Mouse (Mus musculus) CH12.LX (cell line): ENCODE results near the gene Celf2. TPM values are rescaled to one million over a fixed set of nuclear protein-coding genes. Genes with fewer than 3 reads are reported as not detected.

Source experiments
- DNase-seq: peaks from one replicate; pipeline ENCODE4 v3.0.0-alpha.2; 2013; ENCODE audit errors: extremely low read depth
- H3K27ac ChIP-seq: 2 replicates; pipeline ENCODE4 v1.5.1; 2012; ENCODE audit warnings: low read depth, mild to moderate bottlenecking, control low read depth, moderate library complexity; ENCODE audit not compliant: insufficient read depth
- H3K27me3 ChIP-seq: replicated peaks from 2 replicates; pipeline ENCODE3; 2012; ENCODE audit warnings: inconsistent platforms
- H3K36me3 ChIP-seq, 2 experiments: replicated peaks in 1 of 2; 2 replicates each; pipeline versions ENCODE3 to v1.6.1; 2012; ENCODE audit warnings: inconsistent platforms in 1 of 2, low read length in 1 of 2, mild to moderate bottlenecking in 1 of 2, mixed read lengths in 1 of 2, moderate library complexity in 1 of 2; ENCODE audit not compliant: control insufficient read depth in 1 of 2, insufficient read depth in 1 of 2
- H3K4me1 ChIP-seq, 2 experiments: 2 replicates each; pipeline ENCODE4 v1.6.1; 2012; ENCODE audit warnings: inconsistent platforms in 1 of 2, moderate library complexity in 1 of 2; ENCODE audit not compliant: insufficient read depth in 2 of 2, control insufficient read depth in 1 of 2
- H3K4me2 ChIP-seq: 2 replicates; pipeline ENCODE4 v1.6.1; 2012; ENCODE audit warnings: low read depth, mild to moderate bottlenecking, control low read depth; ENCODE audit not compliant: poor library complexity, insufficient read depth, severe bottlenecking
- H3K4me3 ChIP-seq, 3 experiments: fragments of 150-350 bp in 1 of 3; sonication (generic) in 1 of 3; replicated peaks in 1 of 3; 2 replicates each; pipeline versions ENCODE3 to v1.5.1; 2011 to 2012; ENCODE audit warnings: low read depth in 2 of 3, low read length in 2 of 3, mild to moderate bottlenecking in 2 of 3, moderate library complexity in 2 of 3, control low read depth in 1 of 3, improper control_type of control experiment in 1 of 3, inconsistent platforms in 1 of 3, mixed read lengths in 1 of 3; ENCODE audit not compliant: poor library complexity in 1 of 3
- H3K79me2 ChIP-seq: replicated peaks from 2 replicates; pipeline ENCODE4 v1.6.1; 2012; ENCODE audit warnings: mild to moderate bottlenecking, moderate library complexity; ENCODE audit not compliant: control insufficient read depth, poor library complexity, insufficient read depth, severe bottlenecking; ENCODE audit errors: extremely low read depth
- H3K9ac ChIP-seq: 2 replicates; pipeline ENCODE4 v1.6.1; 2012; ENCODE audit warnings: low read depth, mild to moderate bottlenecking, control low read depth, moderate library complexity; ENCODE audit not compliant: insufficient read depth
- H3K9me3 ChIP-seq: replicated peaks from 2 replicates; pipeline ENCODE3; 2012; ENCODE audit warnings: low read length, inconsistent platforms, mixed read lengths
- CHD1 ChIP-seq: IDR thresholded peaks from 2 replicates; pipeline ENCODE4 v1.6.1; 2012; ENCODE audit warnings: low read depth, low read length, improper control_type of control experiment, inconsistent platforms
- CTCF ChIP-seq, 2 experiments: IDR thresholded peaks in 1 of 2; conservative IDR thresholded peaks in 1 of 2; 2 replicates each; pipeline ENCODE4 v1.5.1; 2011 to 2012; ENCODE audit warnings: low read depth in 2 of 2, low read length in 2 of 2, improper control_type of control experiment in 1 of 2, inconsistent platforms in 1 of 2, mild to moderate bottlenecking in 1 of 2, moderate library complexity in 1 of 2
- E2F4 ChIP-seq: IDR thresholded peaks from 2 replicates; pipeline ENCODE4 v1.6.1; 2011; ENCODE audit warnings: low read depth, low read length, improper control_type of control experiment; ENCODE audit not compliant: insufficient replicate concordance
- ELF1 ChIP-seq: IDR thresholded peaks from 2 replicates; pipeline ENCODE4 v1.6.1; 2014; ENCODE audit warnings: low read depth, mild to moderate bottlenecking, inconsistent platforms, low read length, improper control_type of control experiment
- ETS1 ChIP-seq: conservative IDR thresholded peaks from 2 replicates; pipeline ENCODE4 v1.6.1; 2012; ENCODE audit warnings: low read depth, mild to moderate bottlenecking, inconsistent platforms, low read length, improper control_type of control experiment, moderate library complexity
- HCFC1 ChIP-seq: IDR thresholded peaks from 2 replicates; pipeline ENCODE4 v1.6.1; 2012; ENCODE audit warnings: low read depth, mild to moderate bottlenecking, inconsistent platforms, low read length, improper control_type of control experiment
- JUN ChIP-seq: IDR thresholded peaks from 2 replicates; pipeline ENCODE4 v1.6.1; 2011; ENCODE audit warnings: low read depth, mild to moderate bottlenecking, low read length, improper control_type of control experiment, moderate library complexity; ENCODE audit not compliant: insufficient read depth
- JUND ChIP-seq: conservative IDR thresholded peaks from 2 replicates; pipeline ENCODE4 v1.6.1; 2011; ENCODE audit warnings: low read depth, low read length, improper control_type of control experiment
- KAT2A ChIP-seq: IDR thresholded peaks from 2 replicates; pipeline ENCODE4 v1.6.1; 2012; ENCODE audit warnings: low read length, improper control_type of control experiment, inconsistent platforms; ENCODE audit not compliant: insufficient replicate concordance
- MAX ChIP-seq: IDR thresholded peaks from 2 replicates; pipeline ENCODE4 v1.6.1; 2011; ENCODE audit warnings: low read length, improper control_type of control experiment
- MAZ ChIP-seq: IDR thresholded peaks from 2 replicates; pipeline ENCODE4 v1.6.1; 2012; ENCODE audit warnings: low read depth, mild to moderate bottlenecking, inconsistent platforms, low read length, improper control_type of control experiment, moderate library complexity
- MEF2A ChIP-seq: IDR thresholded peaks from 2 replicates; pipeline ENCODE4 v1.6.1; 2014; ENCODE audit warnings: low read depth, mild to moderate bottlenecking, inconsistent platforms, low read length, improper control_type of control experiment, borderline replicate concordance
- MYC ChIP-seq: IDR thresholded peaks from 2 replicates; pipeline ENCODE4 v1.6.1; 2011; ENCODE audit warnings: low read depth, mild to moderate bottlenecking, improper control_type of control experiment, low read length
- NRF1 ChIP-seq: IDR thresholded peaks from 2 replicates; pipeline ENCODE4 v1.6.1; 2014; ENCODE audit warnings: low read depth, mild to moderate bottlenecking, inconsistent platforms, low read length, improper control_type of control experiment, moderate library complexity
- RAD21 ChIP-seq: IDR thresholded peaks from 2 replicates; pipeline ENCODE4 v1.6.1; 2011; ENCODE audit warnings: low read depth, mild to moderate bottlenecking, low read length, improper control_type of control experiment, moderate library complexity
- RCOR1 ChIP-seq: conservative IDR thresholded peaks from 2 replicates; pipeline ENCODE4 v1.6.1; 2012; ENCODE audit warnings: low read depth, mild to moderate bottlenecking, inconsistent platforms, low read length, improper control_type of control experiment
- SMC3 ChIP-seq: IDR thresholded peaks from 2 replicates; pipeline ENCODE4 v1.6.1; 2011; ENCODE audit warnings: low read depth, low read length, improper control_type of control experiment
- TBP ChIP-seq: conservative IDR thresholded peaks from 2 replicates; pipeline ENCODE4 v1.6.1; 2011; ENCODE audit warnings: low read depth, low read length, improper control_type of control experiment
- UBTF ChIP-seq: IDR thresholded peaks from 2 replicates; pipeline ENCODE4 v1.6.1; 2012; ENCODE audit warnings: low read depth, mild to moderate bottlenecking, inconsistent platforms, low read length, improper control_type of control experiment, moderate library complexity
- USF1 ChIP-seq: IDR thresholded peaks from 2 replicates; pipeline ENCODE4 v1.6.1; 2014; ENCODE audit warnings: low read depth, mild to moderate bottlenecking, inconsistent platforms, low read length, improper control_type of control experiment
- ZKSCAN1 ChIP-seq: IDR thresholded peaks from 2 replicates; pipeline ENCODE4 v1.6.1; 2012; ENCODE audit warnings: low read depth, inconsistent platforms, low read length, improper control_type of control experiment, borderline replicate concordance
- dilution Hi-C: fragments of 300-500 bp; cut with MboI; formaldehyde crosslinking; loops from 2 replicates; pipeline ENCODE4 v1.14.3; 2020; ENCODE audit warnings: low sequenced_read_pairs; ENCODE audit not compliant: extremely low pct_unique_long_range_greater_than_20kb, extremely low pct_ligation_motif_present
- in situ Hi-C: fragments of 300-500 bp; cut with MboI; formaldehyde crosslinking; loops from 3 replicates; pipeline ENCODE4 v1.14.3; 2019; ENCODE audit warnings: low sequenced_read_pairs, low pct_ligation_motif_present, low pct_unique_long_range_greater_than_20kb, mixed read lengths
- polyA plus RNA-seq: library from polyadenylated mRNA; unstranded; fragments of >175 nt; gene quantifications from 2 replicates; pipeline ENCODE4 v1.2.1, GENCODE M21; 2012; ENCODE audit warnings: low read depth; ENCODE audit not compliant: insufficient read length
- total RNA-seq, 2 experiments: library from RNA; depleted of rRNA; stranded (reverse); fragments of 300-350 nt in 1 of 2; fragments of >200 nt in 1 of 2; gene quantifications; 2 replicates each; pipeline ENCODE4 v1.2.3; 2012 to 2014

The Celf2 gene
- total and polyA plus RNA-seq, 3 experiments, result 51.0 to 143 (median 103) TPM

DNA sequence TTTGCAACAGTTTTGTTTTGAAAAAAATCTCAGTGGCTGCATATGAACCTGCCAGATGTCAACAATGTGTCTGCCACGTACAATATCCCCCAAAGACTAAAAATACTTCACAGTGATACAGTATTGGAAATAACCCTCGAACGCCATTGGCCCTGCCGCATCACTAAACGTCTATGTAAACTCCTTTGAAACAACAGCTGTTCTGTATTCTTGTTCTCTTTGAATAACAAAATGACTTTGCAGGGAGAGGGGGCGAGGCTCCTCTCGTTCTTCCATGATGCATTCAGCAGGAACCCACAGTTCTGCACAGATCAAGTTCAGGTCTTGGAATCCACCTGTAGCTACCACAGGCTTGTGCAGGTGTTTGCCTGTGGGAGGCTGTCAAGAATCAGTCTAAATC is 597.4 kb downstream of the Celf2 start:
- Histone ChIP-seq H3K4me2 (peak overlapping the region; percentile 61; the same call in 1 of the 2 replicates), H3K4me1 (peaks cover 0 to 5% of the 10 kb centered on the region in 2 experiments; a peak in 1 of 4 replicates), H3K27me3 (no peaks in the 10 kb centered on the region), H3K9me3 (no peaks in the 10 kb centered on the region), H3K36me3 (no peaks in the 10 kb centered on the region), H3K79me2 (no peaks in the 10 kb centered on the region), H3K27ac (no peak overlapping the region), H3K9ac (no peak overlapping the region), H3K4me3 (no peak overlapping the region)
- TF ChIP-seq CTCF (conservative IDR thresholded peaks at IDR 0.05 in 1 of 2, IDR thresholded peaks at IDR 0.05 in 1 of 2; ENCODE audit: low read depth in 2 of 2, low read length in 2 of 2) (no peak), HCFC1 (no peak), JUN (no peak), KAT2A (no peak), MAZ (no peak), RCOR1 (no peak), ELF1 (no peak), USF1 (no peak), NRF1 (no peak), JUND (no peak), ZKSCAN1 (no peak), ETS1 (no peak), TBP (no peak)
- dilution Hi-C loops, result no loop called here
- no peak for DNase-seq
- in situ Hi-C loops, result no loop called here

DNA sequence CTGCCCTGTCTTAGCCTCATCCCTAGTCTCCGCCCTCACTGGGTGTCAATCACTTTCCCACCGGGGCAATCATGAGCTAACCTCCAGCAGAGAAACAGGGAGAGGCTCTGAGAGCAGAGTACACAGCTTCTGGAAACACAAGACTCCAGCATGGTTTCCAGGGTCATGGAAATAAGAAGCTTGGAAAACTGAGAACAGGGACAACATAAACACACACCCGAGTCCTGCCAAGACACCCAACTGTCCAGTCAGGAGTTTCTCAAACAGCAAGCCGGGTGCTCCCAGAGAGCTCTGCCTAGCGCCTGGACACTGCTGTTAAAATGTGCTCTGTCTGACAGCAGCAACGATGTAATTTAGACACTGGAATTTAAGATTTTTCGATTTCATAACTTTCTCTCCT is 599.4 kb downstream of the Celf2 start:
- no peaks in the 10 kb centered on the region for H3K79me2 ChIP-seq
- TF ChIP-seq CHD1, result no peak
- no peak for TF ChIP-seq SMC3
- TF ChIP-seq MAX, result no peak
- TF ChIP-seq MEF2A, result no peak
- TF ChIP-seq JUND, result no peak
- TF ChIP-seq MAZ, result no peak
- TF ChIP-seq RAD21, result no peak
- no peak for TF ChIP-seq MYC
- no peak for TF ChIP-seq ELF1
- TF ChIP-seq E2F4, result no peak
- no peak for TF ChIP-seq UBTF
- TF ChIP-seq HCFC1, result no peak
- TF ChIP-seq ETS1, result no peak
- no peaks in the 10 kb centered on the region for H3K36me3 ChIP-seq
- H3K9me3 ChIP-seq, result no peaks in the 10 kb centered on the region
- H3K4me2 ChIP-seq, result no peak overlapping the region
- in situ Hi-C loops (no loop called here), dilution Hi-C loops (no loop called here)
- no peak overlapping the region for H3K9ac ChIP-seq
- DNase-seq, result no peak
- peaks cover 0 to 5% of the 10 kb centered on the region in 2 experiments; a peak in 1 of 4 replicates for H3K4me1 ChIP-seq
- H3K27me3 ChIP-seq, result no peaks in the 10 kb centered on the region
- H3K4me3 ChIP-seq, result no peak overlapping the region
- H3K27ac ChIP-seq, result no peak overlapping the region
